Mouse (Mus musculus): ENCODE measurements around the gene Pitx2.

The Pitx2 gene

DNA sequence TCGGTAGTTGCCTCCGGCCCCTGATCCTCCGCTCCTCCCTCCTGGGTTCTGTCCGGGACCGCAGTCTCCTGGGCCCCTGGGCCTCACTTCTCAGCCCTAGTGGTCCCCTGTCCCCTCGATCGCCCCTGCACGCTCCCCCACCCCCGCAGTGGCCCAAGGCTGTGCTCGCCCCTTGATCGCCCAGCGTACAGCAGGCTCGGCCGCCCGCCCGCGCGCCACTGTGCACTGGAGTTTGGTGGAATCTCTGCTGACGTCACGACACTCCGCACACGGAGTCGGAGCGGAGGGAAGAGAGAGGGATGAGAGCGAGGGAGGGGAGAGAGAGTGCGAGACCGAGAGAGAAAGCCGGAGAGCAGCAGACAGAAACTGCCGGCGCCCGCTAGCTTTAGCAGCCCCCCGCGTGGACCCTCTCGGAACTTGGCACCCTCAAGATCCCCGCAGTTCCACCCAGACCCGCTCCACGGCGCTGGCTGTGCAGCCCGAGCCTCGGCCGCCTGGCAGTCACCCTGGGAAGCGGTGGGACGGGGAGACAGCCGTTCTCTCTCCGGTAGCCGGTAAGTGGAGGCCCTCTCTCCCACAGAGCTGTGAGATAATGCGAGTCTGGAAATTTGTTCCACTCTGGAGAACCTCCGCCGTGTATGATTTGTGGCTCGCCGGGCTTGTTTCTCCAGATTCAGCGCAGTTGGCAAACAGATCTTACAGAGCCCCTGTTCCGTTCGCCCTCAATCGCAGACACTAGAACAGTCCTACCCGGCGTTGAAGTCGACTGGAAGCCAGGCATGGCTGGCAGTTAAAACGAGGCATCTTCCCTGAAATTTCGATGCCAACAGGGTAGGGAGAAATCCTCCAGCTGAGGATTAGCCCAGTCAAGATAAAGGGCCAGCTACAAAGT, at the start of gene Pitx2:
Pitx2 (plus strand) TSS at position 270 of the 892 bp plus-strand sequence.
- peak; percentile 61 for DNase-seq (ENCODE audit: inconsistent ontology term)

DNA sequence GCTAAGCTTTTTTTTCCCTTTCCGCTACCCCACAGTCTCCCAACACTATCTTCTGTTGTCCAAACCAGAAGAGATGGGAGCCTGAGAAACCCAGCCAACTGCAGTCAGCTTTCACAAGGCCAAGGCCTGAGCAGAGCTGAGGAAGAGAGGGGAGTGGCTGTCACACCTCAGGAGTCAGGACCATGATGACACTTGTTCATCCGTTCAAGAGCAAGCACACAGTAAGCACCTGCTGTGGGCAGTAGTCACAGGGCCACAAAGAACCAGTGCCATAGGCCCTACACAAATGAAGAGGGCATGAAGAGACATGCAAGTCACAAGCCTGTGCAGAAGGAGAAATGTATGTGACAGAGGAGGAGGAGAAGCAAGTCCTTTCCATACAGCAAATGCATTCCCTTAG, 49.7 kb upstream of the Pitx2 start:
- no peak for DNase-seq (ENCODE audit: inconsistent ontology term)

DNA sequence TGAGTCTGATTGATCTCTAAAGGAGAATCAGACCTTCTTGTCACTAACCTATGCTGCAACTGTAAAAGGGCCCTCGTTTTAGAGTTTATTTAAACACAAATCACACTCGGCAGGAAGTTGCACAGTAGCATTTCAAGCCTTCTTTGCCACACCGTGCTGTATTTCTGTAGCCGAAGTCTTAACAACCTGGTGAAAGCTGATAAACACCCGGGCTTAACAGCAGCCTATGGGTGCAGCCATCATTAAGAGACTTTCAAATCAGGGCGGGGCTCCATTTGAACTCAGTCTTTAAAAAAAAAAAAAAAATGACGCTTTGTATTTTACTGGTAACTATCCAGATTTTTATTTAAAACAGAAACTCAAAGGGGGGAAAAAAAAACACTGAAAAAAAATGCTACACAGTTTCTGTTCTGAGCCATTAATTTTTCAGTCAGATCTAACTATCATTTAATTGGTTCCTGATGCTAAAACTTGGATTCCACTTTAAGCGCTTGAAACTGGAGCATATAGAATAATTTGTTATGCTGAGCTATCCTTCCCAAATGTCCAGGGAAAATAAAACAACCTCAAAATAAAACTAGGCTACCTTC, 48.5 kb upstream of the Pitx2 start:
- no peak for DNase-seq (ENCODE audit: inconsistent ontology term)

DNA sequence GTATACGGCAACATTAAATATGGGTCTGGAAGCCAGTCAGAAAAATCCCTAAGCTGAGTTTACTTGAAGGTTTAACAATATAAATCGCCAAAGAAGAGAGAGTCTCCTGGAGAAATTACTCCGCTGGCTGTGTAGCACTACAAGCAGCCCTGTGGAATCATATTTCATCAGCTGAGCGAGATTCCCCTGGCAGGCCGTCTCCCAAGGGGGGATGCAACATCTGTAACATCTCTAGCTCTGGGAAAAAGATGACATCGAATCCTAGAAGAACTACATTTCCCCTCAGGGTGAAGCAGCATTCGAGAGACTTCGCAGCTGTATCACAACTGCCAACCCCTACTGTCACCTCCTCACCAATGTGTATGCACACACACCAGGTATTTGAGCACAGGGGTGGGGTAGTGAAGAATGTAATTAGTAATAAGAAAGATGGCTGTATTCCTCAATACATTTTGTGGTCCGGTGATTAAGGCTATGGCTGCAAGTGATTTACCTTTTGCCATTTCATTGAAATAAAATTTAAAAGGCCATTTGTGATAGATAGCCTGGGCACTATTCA, 40.8 kb upstream of the Pitx2 start:
- no peak for DNase-seq (ENCODE audit: inconsistent ontology term)

DNA sequence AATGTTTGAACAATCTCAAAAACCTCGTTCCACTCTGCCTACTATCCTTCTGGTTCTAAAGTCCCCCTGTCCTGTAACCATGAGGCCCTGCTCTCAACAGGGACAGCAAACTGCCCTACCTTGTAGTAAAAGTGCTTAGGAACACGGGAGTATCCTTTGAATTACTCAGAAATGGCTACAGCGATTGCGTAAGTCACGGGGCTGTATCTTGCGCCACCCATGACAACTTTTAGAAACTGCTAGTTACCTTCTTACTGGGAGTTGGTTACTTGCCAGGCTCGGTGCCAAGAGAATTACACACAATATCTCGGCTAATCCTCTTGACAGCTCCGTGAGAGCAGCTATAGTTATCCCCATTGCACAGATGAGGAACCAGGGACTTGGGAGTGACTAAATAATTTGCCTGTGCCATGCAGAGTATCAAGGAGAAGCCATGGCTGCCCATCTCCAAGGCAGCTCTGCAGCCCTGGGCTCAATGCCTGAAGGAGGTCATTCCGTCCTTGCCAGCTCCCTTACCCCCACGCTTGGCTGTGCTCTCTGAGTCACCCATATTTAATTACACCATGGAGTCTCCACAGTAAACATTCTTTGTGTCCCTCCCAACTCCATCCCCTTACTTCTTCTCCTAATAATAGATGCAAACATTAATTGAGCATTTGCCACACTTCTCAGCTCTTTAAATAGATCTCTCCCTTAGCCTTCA, 38.2 kb upstream of the Pitx2 start:
- no peak for DNase-seq (ENCODE audit: inconsistent ontology term)

DNA sequence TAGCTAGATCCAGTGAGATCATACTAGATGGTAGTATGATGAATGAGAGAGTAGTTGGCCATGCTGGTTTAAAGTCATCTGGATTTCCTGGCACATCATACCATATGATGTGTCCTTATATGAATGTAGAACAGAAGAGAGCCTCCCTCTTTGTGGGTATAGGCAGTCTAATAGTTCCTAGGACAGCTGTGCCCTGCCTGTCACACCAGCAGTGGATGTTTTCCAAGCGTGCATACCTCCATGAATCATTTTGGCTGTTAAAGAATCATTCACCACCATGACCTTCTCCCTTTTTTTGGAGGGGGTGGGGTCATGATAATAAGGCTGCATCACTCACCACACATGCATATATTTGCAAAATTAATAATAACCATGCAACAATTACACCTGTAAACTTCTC, 35.4 kb upstream of the Pitx2 start:
- DNase-seq (ENCODE audit: inconsistent ontology term): no peak

DNA sequence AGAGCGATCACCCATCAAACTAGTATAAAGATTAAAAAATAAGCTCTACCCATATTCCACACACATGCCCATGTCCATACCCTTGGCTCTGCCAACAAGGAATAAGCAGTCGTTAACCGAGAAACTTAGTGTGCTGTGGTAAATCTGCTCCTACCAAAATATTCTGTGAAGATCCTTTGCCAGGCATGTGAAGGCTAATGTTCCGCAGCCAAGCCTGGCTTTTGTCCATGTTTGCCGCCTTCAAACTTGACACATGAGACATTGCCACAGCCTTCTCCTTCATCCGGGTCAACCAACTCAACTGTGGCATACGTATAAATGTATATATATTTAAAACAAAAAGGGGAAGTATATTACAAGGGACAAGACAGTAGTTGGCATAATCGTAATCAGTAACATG, 34.0 kb upstream of the Pitx2 start:
- no peak for DNase-seq (ENCODE audit: inconsistent ontology term)

DNA sequence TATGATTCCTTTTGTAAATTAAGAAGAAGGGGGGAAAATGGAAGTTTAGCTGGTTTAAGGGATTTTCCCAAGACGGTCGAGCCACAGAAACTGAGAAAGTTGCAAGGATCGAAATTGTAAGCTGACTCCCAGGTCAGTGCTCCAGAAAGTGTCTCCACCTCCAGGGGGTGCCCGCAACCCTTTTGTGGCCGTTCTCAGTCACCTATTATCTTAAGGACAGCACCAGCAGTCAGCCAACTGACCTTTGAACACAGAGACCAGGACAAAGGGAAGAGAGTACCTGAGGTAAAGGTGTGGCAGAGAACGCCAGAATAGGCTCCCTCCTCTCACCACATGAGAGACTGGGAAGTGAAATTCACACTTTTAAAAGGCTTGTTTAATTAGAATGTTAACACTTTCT, 33.0 kb upstream of the Pitx2 start:
- DNase-seq (ENCODE audit: inconsistent ontology term): no peak

DNA sequence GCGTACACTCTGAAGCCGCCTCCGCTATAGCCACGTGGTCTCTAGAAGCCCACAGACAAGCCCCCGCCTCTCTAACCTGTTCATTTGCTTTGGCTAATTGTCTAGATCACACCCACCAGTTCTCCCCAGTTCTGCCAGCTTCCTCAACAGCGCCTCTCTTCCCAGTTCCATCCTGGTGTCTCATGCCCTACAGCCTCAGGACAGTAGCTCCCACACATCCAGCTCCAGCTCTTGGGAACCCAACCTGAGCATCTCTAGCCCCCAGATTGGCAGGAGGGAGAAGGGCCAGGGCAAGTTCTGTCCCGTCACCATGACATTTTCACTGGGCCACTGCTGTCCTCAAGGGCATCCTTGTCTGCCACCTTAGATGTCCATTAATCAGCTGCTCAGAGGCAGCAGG, 29.3 kb upstream of the Pitx2 start:
- DNase-seq (ENCODE audit: inconsistent ontology term): no peak

DNA sequence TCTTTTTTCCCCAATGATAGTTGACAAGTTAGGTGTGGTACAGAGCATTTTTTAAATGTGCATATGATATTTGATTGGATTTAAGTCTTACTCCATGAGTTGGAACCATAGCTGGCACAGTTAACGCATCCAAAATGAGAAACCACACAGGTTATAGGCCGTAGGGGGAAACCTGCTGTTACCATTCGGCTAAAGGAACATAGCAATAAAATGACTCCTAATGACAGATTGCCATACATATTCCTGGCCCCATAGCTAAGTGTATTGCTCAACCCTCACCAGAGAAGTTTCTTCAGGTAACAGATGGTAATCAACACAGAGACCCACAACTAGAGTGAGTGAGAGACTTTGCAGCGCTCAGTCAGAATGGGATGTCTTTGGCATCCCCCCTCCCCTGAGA, 27.9 kb upstream of the Pitx2 start:
- no peak for DNase-seq (ENCODE audit: inconsistent ontology term)

DNA sequence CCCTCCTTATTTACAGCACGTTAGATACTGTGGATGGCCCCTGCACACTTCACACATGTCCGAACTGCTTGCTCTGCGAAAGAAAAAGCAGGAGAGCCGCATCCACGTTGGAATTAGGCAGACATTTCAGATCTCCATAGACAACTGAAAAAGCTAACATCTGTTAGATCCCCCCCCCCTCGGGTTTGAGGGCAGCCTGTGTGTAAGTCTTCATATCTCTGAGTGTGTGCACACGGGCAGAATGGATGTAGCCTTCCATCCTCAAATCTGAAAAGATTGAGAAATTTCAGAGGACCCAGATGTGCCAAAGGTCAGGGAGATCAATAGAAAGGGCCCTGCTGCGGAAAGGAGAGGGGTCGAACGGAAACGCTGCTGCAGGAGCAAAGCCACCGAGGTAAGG, 5.2 kb upstream of the Pitx2 start:
- no peak for DNase-seq (ENCODE audit: inconsistent ontology term)

DNA sequence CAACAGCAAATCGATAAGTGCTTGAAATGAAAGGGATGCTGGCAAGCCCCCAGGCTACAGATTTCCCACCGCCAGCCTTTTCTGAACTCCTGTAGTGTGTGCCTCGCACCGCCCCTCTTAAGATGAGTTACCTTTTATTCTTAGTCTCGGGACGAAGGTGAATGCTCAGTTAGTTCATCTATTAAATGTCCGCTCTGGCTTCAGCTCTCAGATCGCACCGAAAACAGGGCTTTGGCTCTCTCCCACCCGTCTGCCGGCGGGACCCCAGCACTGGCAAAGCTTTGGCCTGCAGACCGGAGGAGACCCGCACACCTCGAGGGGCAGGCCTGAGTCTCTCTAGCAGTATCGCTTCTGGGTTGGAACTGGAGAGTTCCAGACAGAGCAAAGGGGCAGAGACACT, 4.6 kb upstream of the Pitx2 start:
- no peak for DNase-seq (ENCODE audit: inconsistent ontology term)

DNA sequence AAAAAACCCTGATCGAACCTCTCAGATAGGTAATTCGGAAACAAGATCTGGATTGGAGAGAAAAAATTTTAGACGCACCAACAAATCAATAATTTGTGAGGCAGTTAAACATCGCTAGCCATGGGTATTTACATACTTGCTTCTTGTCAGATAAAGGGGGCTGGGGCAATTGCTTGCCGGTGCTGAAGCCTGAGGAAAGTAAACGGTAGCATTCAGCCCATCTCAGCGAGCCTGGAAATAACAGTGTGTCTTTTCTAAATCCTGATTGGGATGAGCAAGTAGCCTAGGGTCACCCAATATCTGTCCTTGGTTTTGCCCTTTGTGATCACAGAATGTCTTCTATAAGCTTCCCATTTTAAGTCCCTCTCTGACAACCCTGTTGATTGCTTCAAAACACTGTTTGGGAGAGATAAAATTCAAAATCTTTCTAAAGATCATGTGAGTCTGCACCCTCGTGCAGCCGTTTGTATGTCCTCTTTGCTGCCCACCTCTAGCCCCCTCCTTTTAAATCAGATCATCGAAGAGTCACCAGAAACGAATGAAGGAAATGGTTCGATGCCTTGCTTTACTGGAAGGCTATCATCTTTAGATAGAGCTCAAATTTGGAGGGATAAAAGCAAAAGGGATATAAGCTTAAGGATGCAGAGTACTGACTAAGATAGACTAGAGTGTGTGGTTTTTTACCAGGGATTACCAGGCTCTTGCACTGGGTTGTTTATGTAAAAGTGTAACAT, 3.7 kb upstream of the Pitx2 start:
- no peak for DNase-seq (ENCODE audit: inconsistent ontology term)

DNA sequence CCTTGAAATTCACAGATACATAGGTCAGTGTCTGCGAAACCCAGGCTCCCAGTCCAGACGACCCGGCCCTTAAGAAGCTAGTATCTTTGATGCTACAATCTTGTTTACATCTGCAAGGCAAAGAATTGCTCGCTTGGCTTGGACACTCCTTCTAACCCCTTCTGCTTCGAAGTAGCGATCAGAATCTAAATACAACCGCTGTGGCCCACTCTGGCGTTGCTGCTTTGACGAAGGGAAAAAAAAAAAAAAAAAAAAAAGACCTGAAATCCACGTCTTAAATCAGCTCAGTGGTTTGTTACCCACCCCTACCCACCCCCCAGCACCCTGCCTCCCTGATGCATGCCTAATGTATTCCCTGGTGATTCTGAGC, 3.1 kb upstream of the Pitx2 start:
- DNase-seq (ENCODE audit: inconsistent ontology term): no peak

DNA sequence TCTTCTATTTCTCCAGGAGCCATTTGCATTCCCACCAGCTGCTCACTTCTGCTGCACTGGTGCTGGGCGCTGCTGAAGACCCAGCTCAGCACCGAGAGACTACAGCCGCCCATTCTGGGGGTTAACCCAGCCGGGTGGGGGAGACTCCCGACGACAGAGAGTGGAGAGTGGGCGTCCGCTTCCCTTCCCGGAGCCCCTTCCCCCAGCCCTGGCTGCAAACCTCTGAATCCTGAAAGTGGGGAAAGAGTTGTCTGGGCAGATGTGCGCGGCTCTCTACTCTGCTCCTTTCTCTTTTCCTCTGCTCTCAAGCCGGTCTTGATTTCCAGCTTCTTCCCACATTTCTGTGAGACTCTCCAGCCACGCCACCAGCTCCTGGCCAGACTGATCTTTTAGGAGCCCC, 2.6 kb upstream of the Pitx2 start:
- no peak for DNase-seq (ENCODE audit: inconsistent ontology term)

DNA sequence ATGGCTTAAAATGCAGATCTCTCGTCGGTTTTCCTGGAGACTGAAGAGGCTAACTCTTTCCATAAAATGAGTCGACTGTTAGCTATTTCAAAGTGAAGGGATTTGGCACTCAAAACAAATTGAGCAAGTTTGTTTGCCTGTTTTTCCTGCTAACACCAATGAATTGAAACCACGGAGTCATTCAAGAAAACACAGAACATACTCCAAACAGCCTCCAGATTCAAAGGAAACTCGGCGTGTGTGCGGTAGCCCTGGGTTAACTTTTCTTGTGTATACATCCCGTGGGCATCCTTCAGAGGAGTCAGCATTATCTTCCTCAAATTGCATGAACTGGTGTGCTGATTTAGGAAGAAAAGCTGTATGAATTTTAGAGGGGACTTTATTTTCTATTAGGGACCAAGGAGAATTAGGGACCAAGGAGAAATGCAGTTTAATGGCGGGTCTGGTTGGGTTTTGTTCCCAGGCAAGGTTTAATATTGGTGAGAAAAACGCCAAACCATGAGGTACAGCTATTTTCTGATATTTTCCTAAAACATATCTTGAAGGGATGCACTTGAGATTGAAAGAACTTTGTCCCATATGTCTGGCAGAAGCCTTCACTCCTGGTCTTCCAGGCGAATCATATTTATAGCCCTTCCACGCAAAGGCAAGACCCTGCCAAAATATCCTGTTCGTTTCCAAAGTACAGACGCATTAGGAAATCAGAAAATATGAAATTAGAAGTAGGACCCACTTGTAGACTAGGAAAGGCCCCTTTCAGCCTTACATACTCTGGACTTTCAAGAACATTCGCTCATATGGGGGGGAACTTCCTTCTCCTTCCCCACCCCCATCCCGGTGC, 1.7 kb upstream of the Pitx2 start:
- no peak for DNase-seq (ENCODE audit: inconsistent ontology term)

DNA sequence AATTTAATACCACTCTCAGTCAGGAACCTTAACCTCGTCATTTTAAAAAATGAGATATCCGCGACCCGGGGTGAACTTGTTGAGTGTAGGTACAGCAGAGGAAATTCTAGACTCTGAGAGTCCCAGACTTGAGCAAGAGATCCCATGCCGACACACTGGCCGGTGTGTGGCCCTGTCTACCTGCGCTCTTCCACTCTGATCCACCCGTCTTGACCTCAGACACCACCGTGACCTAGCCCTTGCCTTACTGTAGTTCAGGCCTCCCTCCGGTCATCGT, 1.1 kb upstream of the Pitx2 start:
- no peak for DNase-seq (ENCODE audit: inconsistent ontology term)

DNA sequence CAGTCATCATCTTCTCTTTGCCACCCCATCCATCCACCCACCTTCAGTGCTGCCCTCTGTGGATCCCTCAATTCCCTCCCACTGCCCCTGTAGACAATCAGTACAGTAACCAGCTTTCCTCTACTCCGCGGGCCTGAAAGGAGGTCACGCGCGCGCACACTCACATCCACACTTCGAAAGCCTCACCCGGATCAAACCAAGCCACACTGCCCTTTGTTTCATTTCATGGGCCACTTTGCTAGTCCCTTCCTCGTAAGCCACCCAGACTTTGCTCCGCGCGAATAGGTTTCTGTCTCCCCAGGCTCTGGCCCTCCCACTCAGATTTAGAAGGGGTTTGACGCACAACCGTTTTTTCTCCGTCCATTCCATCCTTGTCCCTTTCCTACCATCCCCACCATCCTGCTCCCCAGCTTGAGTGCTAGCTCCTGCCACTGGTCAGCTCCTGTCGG, 494 bp upstream of the Pitx2 start:
- DNase-seq (ENCODE audit: inconsistent ontology term): no peak

DNA sequence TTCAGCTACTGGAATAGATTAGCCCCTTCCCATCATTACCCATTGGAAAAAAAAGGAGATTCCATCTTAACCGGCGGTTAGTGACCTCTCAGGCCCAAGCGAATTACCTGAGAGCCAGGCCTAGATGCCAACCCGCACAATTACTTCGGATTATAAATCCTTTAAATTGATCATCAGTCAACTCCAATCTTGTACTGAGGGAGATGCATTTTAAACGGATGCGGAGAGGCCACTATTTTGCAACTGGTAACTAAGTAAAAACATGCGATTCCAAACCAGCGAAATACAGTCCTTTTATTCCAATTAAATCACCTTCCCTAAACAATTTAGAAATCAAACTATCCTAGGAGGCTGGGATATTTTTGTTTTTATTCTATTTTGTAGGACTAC, 818 bp downstream of the Pitx2 start:
- DNase-seq (ENCODE audit: inconsistent ontology term): no peak

DNA sequence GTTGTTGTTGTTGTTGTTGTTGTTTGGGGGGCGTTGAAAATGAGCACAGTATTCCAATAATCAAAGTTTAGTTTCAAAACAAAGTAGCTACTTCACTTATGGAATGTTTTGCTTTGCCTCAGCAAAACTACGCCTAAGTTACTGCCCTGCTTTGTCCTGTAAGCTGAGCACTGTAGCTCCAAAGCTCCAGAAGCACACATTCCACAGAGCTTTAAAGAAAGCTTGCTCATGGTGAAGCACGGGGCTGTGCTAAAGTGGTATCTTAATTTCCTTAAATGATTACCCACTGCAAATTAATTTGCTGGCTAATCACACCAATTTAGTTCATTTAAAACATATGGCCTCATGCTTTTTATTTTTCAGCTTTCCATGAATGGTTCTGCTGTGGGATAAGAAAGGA, 1.5 kb downstream of the Pitx2 start:
- no peak for DNase-seq (ENCODE audit: inconsistent ontology term)

DNA sequence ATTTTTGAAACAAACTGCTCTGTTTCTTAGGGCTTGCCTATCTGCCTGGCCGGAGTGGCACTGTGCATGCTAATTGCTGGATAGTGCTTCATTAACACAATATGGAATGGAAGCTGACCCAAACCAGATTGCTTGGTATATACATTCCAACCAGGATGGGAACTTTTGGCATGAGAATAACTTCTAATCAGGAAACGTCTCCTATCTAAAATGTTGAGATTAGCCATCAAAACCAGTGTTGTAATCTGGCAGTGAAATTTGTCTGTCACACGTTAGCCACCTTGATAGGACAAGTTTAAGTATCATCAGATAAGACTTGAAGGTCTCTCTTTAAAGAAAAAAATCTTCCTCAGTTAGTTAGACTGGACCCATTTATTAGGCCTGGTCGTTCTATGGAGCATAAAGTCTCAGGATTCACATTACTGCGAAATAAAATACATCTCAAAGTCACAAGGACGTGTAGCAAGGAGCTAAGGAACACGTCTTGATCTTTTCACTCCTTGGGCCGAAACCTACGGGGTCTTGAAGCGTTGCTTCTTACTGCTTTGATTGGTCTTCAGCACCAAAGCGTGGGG, 2.1 kb downstream of the Pitx2 start:
- no peak for DNase-seq (ENCODE audit: inconsistent ontology term)

Measured in Muller cell, postnatal 12 days (primary cell).